Mouse (Mus musculus) midbrain, embryonic 16.5 days (tissue): Measurements from ENCODE around the gene Ctxn2. TPM values are rescaled to one million over a fixed set of nuclear protein-coding genes. Genes with fewer than 3 reads are reported as not detected.
"Not testable (repeated sequence)": the region's sequence is repeated elsewhere in the genome, so short reads cannot be mapped to it uniquely, and the experiment has no call there.

ENCODE experiments used
- ATAC-seq: fragments of 200-750 bp; cut with Nextera tagmentation; 2 replicates; pipeline ENCODE4 v1.8.0; 2017; ENCODE audit warnings: moderate TSS enrichment
- H3K27ac ChIP-seq: fragments of 300-500 bp; sonication (generic); 2 replicates; pipeline ENCODE4 v1.5.1; 2014; ENCODE audit warnings: mild to moderate bottlenecking, low read length, mixed read lengths
- H3K27me3 ChIP-seq: fragments of 300-500 bp; sonication (generic); 2 replicates; pipeline ENCODE4 v1.6.1; 2014; ENCODE audit warnings: low read depth, low read length, mixed read lengths; ENCODE audit not compliant: control insufficient read depth, insufficient read depth
- H3K36me3 ChIP-seq: fragments of 300-500 bp; sonication (generic); 2 replicates; pipeline ENCODE4 v1.6.1; 2014; ENCODE audit warnings: mild to moderate bottlenecking, low read length, moderate library complexity, mixed read lengths; ENCODE audit not compliant: control insufficient read depth, insufficient read depth
- H3K4me1 ChIP-seq: fragments of 300-500 bp; sonication (generic); 2 replicates; pipeline ENCODE4 v1.6.1; 2014; ENCODE audit warnings: mild to moderate bottlenecking, low read length, mixed read lengths; ENCODE audit not compliant: control insufficient read depth, insufficient read depth
- H3K4me2 ChIP-seq: fragments of 300-500 bp; sonication (generic); 2 replicates; pipeline ENCODE4 v1.6.1; 2014; ENCODE audit warnings: mild to moderate bottlenecking, low read length, mixed read lengths
- H3K4me3 ChIP-seq: fragments of 300-500 bp; sonication (generic); 2 replicates; pipeline ENCODE4 v1.5.1; 2014; ENCODE audit warnings: low read depth, mild to moderate bottlenecking, low read length, moderate library complexity, mixed read lengths
- H3K9ac ChIP-seq: fragments of 300-500 bp; sonication (generic); 2 replicates; pipeline ENCODE4 v1.6.1; 2014; ENCODE audit warnings: low read depth, low read length, mixed read lengths
- H3K9me3 ChIP-seq: fragments of 300-500 bp; sonication (generic); replicated peaks from 2 replicates; pipeline ENCODE4 v1.6.1; 2014; ENCODE audit warnings: mild to moderate bottlenecking, low read length, mixed read lengths; ENCODE audit not compliant: control insufficient read depth, poor library complexity, severe bottlenecking
- WGBS: fragments of 180-500 bp; shearing (Covaris S2); extraction: QIAGEN DNeasy Blood & Tissue Kit; methylation state at CpG from one replicate; pipeline ENCODE4 v1.1.7; 2014; 5-methylcytosine and 5-hydroxymethylcytosine counted together
- polyA plus RNA-seq: library from polyadenylated mRNA; unstranded; fragments of >200 nt; fragmentation: Nextera tagmentation; extraction: Ambion mirVana; gene quantifications from 2 replicates; pipeline ENCODE4 v1.2.1, GENCODE M21; 2015

The Ctxn2 gene
- 21.1 and 28.8 TPM in 2 replicates for polyA plus RNA-seq

DNA sequence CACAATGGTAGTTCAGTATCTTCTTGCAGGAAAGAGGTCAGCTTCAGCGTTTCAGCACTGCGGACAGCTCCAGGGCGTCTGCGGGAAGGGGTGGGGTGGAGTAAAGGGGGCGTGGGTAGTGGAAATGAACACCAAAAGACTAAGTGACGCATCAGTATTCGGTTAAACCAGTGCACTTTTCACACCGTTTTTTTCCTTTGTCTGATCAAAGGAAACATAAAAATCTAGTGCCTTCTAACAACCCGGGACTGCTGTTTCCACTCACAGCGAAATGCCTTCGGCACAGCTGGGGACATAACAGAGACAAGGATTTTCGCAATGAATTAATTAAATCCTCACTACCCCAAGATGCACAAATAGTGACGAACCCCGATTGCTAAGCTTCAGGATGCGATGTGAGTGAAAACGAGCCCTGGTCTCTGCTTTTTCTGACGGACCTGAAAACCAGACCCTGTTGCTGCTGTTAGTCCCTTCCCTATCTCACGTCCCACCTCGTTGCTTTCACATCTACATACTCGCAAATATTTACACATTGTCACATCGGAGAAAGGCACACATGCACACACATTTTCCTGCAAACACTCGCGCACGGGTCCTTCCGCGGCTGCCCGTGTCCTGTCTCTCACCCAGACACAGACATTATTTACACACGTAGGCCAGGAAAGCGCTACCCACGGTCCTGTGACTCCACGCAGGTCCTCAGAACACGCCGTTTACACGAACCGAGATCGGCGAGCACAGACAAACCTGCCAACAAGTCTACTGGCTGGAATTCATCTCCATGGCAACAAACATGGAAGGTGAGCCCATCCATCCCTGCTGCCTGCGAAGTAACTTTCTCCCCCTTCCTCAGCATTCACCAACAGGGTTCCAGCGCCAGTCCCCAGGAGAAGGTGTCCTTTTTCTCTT, at the start of gene Ctxn2:
Gene Ctxn2 (plus strand): TSS at position 790 of the 909 bp plus-strand sequence.
- peak within 1 kb of the TSS; percentile 71 for H3K4me2 ChIP-seq
- under 1% methylated on average over 39 of the region's 39 CpGs for WGBS
- peaks cover 3% of the 10 kb centered on the region; the same call in 1 of the 2 replicates for H3K4me1 ChIP-seq
- no peaks in the 10 kb centered on the region for H3K27me3 ChIP-seq
- peak within 1 kb of the TSS; percentile 59 for H3K4me3 ChIP-seq
- peak; percentile 92 for ATAC-seq
- H3K27ac ChIP-seq: peak within 1 kb of the TSS; percentile 91
- H3K9me3 ChIP-seq: no peaks in the 10 kb centered on the region
- H3K36me3 ChIP-seq: no peaks in the 10 kb centered on the region
- peak within 1 kb of the TSS; percentile 76 for H3K9ac ChIP-seq

- Histone ChIP-seq H3K4me2 (no peak overlapping the region), H3K9ac (no peak overlapping the region), H3K4me3 (no peak overlapping the region), H3K4me1 (no peaks in the 10 kb centered on the region), H3K36me3 (peaks cover 19% of the 10 kb centered on the region; the same call in 1 of the 2 replicates), H3K9me3 (no peaks in the 10 kb centered on the region), H3K27me3 (no peaks in the 10 kb centered on the region), H3K27ac (no peak overlapping the region)
- 87% methylated on average over 7 of the region's 7 CpGs for WGBS
- no peak for ATAC-seq
These were observed 47.7 kb upstream of the Ctxn2 start for GRCm38 (mm10) chr2:125088757-125089156.

DNA sequence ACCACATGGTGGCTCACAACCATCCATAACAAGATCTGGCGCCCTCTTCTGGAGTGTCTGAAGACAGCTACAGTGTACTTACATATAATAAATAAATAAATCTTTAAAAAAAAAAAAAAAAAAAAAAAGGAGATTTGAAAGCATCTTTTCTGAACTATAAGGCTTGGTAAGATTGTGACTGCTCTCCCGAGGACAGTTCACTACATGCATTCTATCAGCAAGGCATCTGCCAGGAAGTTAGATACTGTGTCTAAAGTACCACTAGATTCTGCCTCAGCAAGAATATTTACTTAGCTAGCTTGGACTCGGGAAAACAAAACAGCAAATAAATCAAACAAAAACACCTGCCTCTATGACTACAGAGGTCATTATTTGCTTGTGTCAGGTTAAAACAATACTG, 44.4 kb upstream of the Ctxn2 start:
- not testable (repeated sequence) for H3K27me3 ChIP-seq, ATAC-seq, H3K4me3 ChIP-seq, H3K4me1 ChIP-seq, H3K4me2 ChIP-seq, H3K9ac ChIP-seq, H3K9me3 ChIP-seq, H3K27ac ChIP-seq
- H3K36me3 ChIP-seq: peaks cover 19% of the 10 kb centered on the region
- 93% methylated on average over 2 of the region's 3 CpGs for WGBS

- H3K27me3 ChIP-seq, H3K9ac ChIP-seq, ATAC-seq, H3K4me3 ChIP-seq, H3K27ac ChIP-seq, H3K4me1 ChIP-seq, H3K9me3 ChIP-seq, H3K4me2 ChIP-seq: not testable (repeated sequence)
- H3K36me3 ChIP-seq: peaks cover 14% of the 10 kb centered on the region
- WGBS: 98% methylated on average over 13 of the region's 13 CpGs
These were observed 32.0 kb upstream of the Ctxn2 start for GRCm38 (mm10) chr2:125104491-125104890.

- not testable (repeated sequence) for H3K4me1 ChIP-seq, H3K27ac ChIP-seq, H3K27me3 ChIP-seq, ATAC-seq, H3K9me3 ChIP-seq, H3K9ac ChIP-seq, H3K4me3 ChIP-seq, H3K4me2 ChIP-seq
- WGBS: 82% methylated on average over 4 of the region's 4 CpGs
- H3K36me3 ChIP-seq: peaks cover 17% of the 10 kb centered on the region
These were observed 30.0 kb upstream of the Ctxn2 start for GRCm38 (mm10) chr2:125106536-125106935.

GRCm38 (mm10) chr2:125119381-125120110, 16.9 kb upstream of the Ctxn2 start:
- Histone ChIP-seq H3K27ac (no peak overlapping the region), H3K4me3 (no peak overlapping the region), H3K9ac (no peak overlapping the region), H3K36me3 (0 out of 2 replicates have a peak, but pooled peaks cover 7% of the 10 kb centered on the region), H3K9me3 (no peaks in the 10 kb centered on the region), H3K4me2 (no peak overlapping the region), H3K4me1 (peaks cover 26% of the 10 kb centered on the region), H3K27me3 (no peaks in the 10 kb centered on the region)
- WGBS: 65% methylated on average over 6 of the region's 6 CpGs
- no peak for ATAC-seq

GRCm38 (mm10) chr2:125122288-125122623, 14.2 kb upstream of the Ctxn2 start:
- no peaks in the 10 kb centered on the region for H3K27me3 ChIP-seq
- H3K4me3 ChIP-seq: peak overlapping the region; percentile 80
- H3K36me3 ChIP-seq: no peaks in the 10 kb centered on the region
- H3K9ac ChIP-seq: peak overlapping the region; percentile 96
- no peaks in the 10 kb centered on the region for H3K9me3 ChIP-seq
- 0% methylated on average over 4 of the region's 4 CpGs for WGBS
- ATAC-seq: peak; percentile 15; the same call in 1 of the 2 replicates
- peaks cover 26% of the 10 kb centered on the region for H3K4me1 ChIP-seq
- peak overlapping the region; percentile 88 for H3K4me2 ChIP-seq
- peak overlapping the region; percentile 97 for H3K27ac ChIP-seq

GRCm38 (mm10) chr2:125122624-125123476, 13.6 kb upstream of the Ctxn2 start:
- Histone ChIP-seq H3K27ac (peak overlapping the region; percentile 97), H3K9me3 (no peaks in the 10 kb centered on the region), H3K27me3 (no peaks in the 10 kb centered on the region), H3K36me3 (no peaks in the 10 kb centered on the region), H3K4me3 (peak overlapping the region; percentile 80), H3K4me1 (peaks cover 26% of the 10 kb centered on the region), H3K9ac (peak overlapping the region; percentile 96), H3K4me2 (peak overlapping the region; percentile 88)
- under 1% methylated on average over 45 of the region's 59 CpGs for WGBS
- ATAC-seq: peak; percentile 84
